Mouse (Mus musculus): Measurements from ENCODE around the gene Gm9112. TPM values are rescaled to one million over a fixed set of nuclear protein-coding genes. Genes with fewer than 3 reads are reported as not detected.
"Not testable (repeated sequence)": the region's sequence is repeated elsewhere in the genome, so short reads cannot be mapped to it uniquely, and the experiment has no call there.

Gene Gm9112
- total RNA-seq (2021): not detected
- long read RNA-seq, experiment 1: 0 reads
- long read RNA-seq, experiment 2: 0 reads

DNA sequence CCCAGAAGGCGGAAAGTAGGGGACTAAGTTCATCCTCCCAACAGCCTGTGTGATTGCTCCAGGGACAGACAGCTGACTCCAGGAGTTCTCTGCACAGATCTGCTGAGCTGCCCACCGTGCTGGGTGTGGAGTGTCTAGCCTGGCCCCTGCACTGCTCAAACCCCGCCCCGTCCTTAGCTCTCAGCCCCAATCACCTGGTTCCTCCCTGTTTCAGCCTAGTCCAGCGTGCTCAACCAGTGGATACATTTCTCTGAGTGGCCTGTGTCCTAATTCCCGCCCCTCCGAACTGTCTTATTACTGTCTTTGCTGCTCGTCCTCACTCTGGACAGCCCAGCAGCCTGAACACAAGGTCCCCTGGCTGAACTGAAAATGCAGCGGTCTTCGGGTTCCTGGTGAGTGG, at the start of gene Gm9112, which contains the start of gene Dmrtc1b:
Gene Gm9112 (minus strand): TSS at position 101 of the 400 bp plus-strand sequence.
Gene Dmrtc1b (plus strand): TSS at position 331 of the 400 bp plus-strand sequence.
- DNase-seq (ENCODE audit: low spot score in 2 of 2): not testable (repeated sequence)

DNA sequence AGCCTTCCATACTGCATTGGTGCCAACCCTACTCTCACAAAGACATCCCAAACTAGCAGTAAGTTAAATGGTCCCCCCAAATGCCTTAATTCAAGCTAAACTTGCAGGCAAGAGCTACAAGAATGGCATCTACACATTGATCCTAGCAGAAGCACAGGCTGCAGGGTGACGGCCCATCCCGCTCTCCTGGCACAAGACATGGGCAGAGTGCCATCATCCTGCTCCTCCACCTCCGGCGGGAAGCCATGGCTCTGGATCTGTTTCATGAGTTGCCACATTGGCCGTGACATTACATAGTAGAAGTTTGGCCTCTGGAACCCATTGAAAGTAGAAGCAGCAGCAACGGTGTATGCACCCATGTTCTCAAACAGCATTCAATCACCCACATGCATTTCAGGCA, 16.8 kb upstream of the Gm9112 start:
- not testable (repeated sequence) for DNase-seq (ENCODE audit: low spot score in 2 of 2)

DNA sequence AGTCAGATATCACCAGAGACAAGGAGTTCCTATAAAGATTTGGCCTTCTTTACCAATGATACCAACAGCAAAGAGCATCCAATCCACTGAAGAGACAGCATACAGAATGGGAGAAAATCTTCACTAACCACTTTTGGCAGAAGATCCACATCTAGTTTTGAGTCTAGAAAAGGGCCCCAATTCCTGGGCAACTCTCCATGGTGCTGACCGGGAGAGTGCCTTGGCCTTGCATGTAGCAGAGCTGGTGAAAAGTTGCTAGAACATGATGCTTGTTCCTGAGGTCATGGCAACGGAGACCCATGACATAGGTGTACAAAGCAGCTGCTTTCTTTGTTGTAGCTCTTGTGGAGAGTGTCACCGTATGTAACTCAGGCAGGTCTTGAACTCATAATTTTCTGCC, 6.8 kb downstream of the Gm9112 start:
- not testable (repeated sequence) for DNase-seq (ENCODE audit: low spot score in 2 of 2)

DNA sequence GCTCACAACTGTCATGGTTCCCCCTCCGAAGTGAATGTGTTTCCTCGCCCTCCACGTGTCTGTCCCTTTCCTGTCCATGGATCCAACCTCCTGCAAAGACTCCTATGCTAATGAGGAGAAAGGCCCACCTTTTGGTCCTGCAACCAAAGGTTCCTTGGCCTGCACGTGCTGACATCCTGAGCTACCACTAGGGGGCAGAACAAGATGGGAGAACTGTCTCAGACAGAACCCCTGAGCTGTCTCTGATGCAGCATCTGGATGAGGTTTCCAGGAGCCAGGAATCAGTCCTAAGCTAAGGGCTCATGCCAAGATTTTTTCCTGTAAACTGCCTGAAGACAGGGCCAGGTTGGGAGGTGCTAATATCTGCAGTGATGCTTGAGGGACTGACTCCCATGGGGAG, 18.2 kb downstream of the Gm9112 start:
- DNase-seq (ENCODE audit: low spot score in 2 of 2): peak; percentile 1 to 31

DNA sequence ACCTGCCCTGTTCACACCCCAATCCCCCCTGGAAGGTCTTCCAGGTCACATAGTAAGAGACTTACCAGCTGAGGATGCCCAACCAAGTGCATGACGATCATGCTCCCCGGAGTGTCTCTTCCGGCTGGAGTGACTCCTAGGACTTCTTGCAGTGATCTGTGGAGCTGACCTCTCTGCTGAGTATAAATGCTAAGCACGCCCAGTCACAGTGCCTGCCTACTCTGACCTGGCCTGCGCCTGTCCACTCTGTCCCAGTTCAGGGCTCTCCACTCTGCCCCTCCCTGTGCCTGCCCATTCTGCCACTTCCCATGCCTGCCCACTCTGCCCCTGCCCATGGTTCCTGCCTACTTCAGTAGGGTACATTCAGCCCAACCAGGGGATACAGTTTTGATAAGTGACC, 20.6 kb downstream of the Gm9112 start, which contains the start of gene Gm3880:
Gene Gm3880 (minus strand): TSS at position 101 of the 400 bp plus-strand sequence.
- not testable (repeated sequence) for DNase-seq (ENCODE audit: low spot score in 2 of 2)

DNA sequence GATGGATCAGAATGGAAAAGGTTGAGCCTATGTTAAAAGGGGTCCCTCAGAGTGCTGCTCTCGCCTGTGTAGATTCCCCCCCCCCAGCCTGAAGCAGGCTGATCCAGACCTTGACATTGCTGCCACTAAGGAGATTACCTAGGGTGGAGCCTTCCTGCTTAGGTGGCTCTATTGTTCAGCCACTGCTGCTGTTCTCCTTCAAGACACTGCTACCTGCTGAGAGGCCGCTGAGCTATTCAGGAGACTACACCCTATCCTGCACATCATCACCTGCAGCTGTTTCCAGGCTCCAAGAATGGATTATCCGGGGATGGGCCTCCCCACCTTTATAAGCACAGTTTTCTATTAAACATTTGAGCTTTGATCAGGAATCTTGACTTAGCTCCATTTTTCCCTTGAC, 22.7 kb downstream of the Gm9112 start:
- DNase-seq (ENCODE audit: low spot score in 2 of 2): not testable (repeated sequence)

DNA sequence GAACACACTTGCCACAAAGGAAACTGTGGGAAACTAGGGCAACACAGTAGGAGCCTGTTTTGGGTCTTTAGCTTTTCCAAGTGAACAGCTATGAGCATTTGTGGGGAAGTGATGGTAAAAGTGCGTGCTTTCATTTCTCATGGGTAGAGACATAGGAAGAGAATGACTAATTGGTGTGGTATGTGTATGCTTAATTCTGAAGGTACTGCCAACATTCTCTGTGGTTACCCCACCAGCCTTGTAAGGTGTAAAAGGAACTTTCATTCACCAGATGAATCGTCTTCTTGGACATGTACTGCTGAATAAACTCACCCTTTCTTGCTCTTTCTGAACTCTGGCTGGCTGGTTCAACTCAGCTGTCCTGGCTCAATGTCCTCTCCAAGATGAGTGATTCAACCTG, 40.8 kb downstream of the Gm9112 start:
- DNase-seq (ENCODE audit: low spot score in 2 of 2): no peak

DNA sequence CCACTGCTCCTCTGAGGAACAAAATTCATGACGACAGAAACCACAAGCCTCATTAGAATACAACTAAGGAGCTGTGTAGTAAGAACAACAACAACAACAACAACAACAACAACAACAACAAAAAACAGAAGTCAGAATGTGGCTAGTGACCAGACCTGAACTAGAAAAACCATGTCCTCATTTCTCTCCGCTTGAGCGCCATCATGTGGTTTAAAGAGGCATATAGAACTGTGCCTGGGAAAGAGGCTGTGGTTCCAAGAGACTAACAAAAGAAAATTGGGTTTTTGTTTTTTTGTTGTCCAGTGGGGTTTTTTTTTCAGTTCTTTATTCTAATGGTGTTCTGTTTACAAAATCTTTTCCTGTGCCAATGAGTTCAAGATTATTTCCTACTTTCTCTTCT, 46.7 kb downstream of the Gm9112 start:
- peak in 1 of 2 experiments; percentile 7 for DNase-seq (ENCODE audit: low spot score in 2 of 2)

Other genes with a start within 250 kb of the Gm9112 start
- gene Hdac8, start 202.3 kb downstream of the Gm9112 start, total RNA-seq (2021): 10 to 100 TPM; 16.4 to 17.0 TPM
- gene Phka1, start 63.4 kb downstream of the Gm9112 start, total RNA-seq (2021): 10 to 100 TPM; 27.1 to 28.1 TPM
- not detected for gene Gm3880, start 20.7 kb downstream of the Gm9112 start, total RNA-seq (2021)
- not detected for gene Dmrtc1b, start 230 bp upstream of the Gm9112 start, total RNA-seq (2021)
- gene Dmrtc1c1, start 95.3 kb upstream of the Gm9112 start, total RNA-seq (2021): not detected
- not detected for gene Dmrtc1c2, start 147.0 kb upstream of the Gm9112 start, total RNA-seq (2021)
- gene 1700031F05Rik, start 160.3 kb upstream of the Gm9112 start, total RNA-seq (2021): not detected
- 1 to 10 TPM; 2.2 to 2.3 TPM for gene Dmrtc1a, start 201.1 kb upstream of the Gm9112 start, total RNA-seq (2021)
- not detected for gene 1700011M02Rik, start 201.3 kb upstream of the Gm9112 start, total RNA-seq (2021)
- gene 1700018G05Rik, start 220.7 kb upstream of the Gm9112 start, total RNA-seq (2021): not detected

Measured in layer of hippocampus, postnatal 14 days (tissue).